Mouse (Mus musculus): ENCODE measurements around the gene Kcne1l.

The Kcne1l gene

GRCm38 (mm10) chrX:142305869-142306581 lies at the start of gene Kcne1l:
Gene Kcne1l, minus strand, starts transcription at chrX:142306294.
- no peak for DNase-seq (ENCODE audit: low spot score)

GRCm38 (mm10) chrX:142336207-142336606 lies 30.1 kb upstream of the Kcne1l start:
- DNase-seq (ENCODE audit: low spot score) = no peak

- DNase-seq (ENCODE audit: low spot score) = no peak
Measured at GRCm38 (mm10) chrX:142335502-142335901, 29.4 kb upstream of the Kcne1l start.

GRCm38 (mm10) chrX:142325760-142326159 lies 19.7 kb upstream of the Kcne1l start:
- no peak for DNase-seq (ENCODE audit: low spot score)

GRCm38 (mm10) chrX:142316106-142316505 lies 10.0 kb upstream of the Kcne1l start:
- no peak for DNase-seq (ENCODE audit: low spot score)

- DNase-seq (ENCODE audit: low spot score) = no peak
Measured at GRCm38 (mm10) chrX:142315270-142315669, 9.2 kb upstream of the Kcne1l start.

- peak; percentile 48 for DNase-seq (ENCODE audit: low spot score)
Measured at GRCm38 (mm10) chrX:142314307-142315024, 8.4 kb upstream of the Kcne1l start.

GRCm38 (mm10) chrX:142310431-142310830 lies 4.3 kb upstream of the Kcne1l start:
- DNase-seq (ENCODE audit: low spot score) = no peak

GRCm38 (mm10) chrX:142305010-142305868 lies 855 bp downstream of the Kcne1l start:
- DNase-seq (ENCODE audit: low spot score) = no peak

GRCm38 (mm10) chrX:142304592-142304991 lies 1.5 kb downstream of the Kcne1l start:
- no peak for DNase-seq (ENCODE audit: low spot score)

GRCm38 (mm10) chrX:142303456-142303855 lies 2.6 kb downstream of the Kcne1l start:
- DNase-seq (ENCODE audit: low spot score) = no peak

GRCm38 (mm10) chrX:142285905-142286304 lies 20.2 kb downstream of the Kcne1l start:
- DNase-seq (ENCODE audit: low spot score) = no peak

GRCm38 (mm10) chrX:142276573-142276972 lies 29.5 kb downstream of the Kcne1l start:
- DNase-seq (ENCODE audit: low spot score) = no peak

- no peak for DNase-seq (ENCODE audit: low spot score)
Measured at GRCm38 (mm10) chrX:142276031-142276430, 30.1 kb downstream of the Kcne1l start.

All from c-Kit-positive CD71-positive TER-119-positive erythroid progenitor cells, embryonic 14.5 days (primary cell).